In the genomic region with DNA sequence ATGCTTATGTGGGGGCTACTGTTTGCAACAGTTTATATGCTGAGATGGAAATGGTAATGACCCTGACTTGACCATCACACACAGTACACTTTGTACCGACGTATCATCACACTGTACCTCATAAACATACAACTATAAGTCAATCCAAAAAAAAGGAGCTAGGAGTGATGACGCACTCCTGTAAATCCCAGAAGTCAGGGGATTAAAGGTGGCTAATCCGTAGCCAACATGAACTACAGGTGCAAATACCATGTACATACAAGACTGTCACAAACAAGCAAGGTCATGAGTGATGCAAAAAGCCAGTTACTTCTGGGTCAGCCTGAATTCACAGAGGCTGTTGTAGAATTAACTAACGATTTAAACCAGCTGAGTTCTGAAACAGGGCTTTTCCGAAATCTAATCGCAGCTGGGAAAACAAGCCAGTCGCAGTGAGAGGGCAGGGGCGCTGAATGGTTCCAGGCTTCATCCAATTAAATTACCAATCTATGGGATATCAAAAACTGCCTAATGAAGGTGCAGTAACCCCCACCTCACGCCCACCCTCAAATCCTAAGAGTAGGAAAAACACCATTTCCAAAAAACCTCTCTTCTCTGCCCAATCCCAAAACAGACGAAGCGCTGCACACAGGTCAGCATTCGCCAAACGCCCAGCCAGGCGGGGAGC, we compare ENCODE assay signal across 9 mouse cellular contexts. TPM values are rescaled to one million over a fixed set of nuclear protein-coding genes. Genes with fewer than 3 reads are reported as not detected.
A peak's percentile ranks its signal among the peaks of the same experiment; 100 is the strongest.
DNase-seq lines count a peak whose midpoint lies in the region; ATAC-seq and TF ChIP-seq lines count a peak whose summit lies in the region.
"Had no signal": no experiment of that assay in that cellular context is flagged by ENCODE, and none has a peak within 500 bp of the region (broad histone marks: within the 10 kb centered on the region; RNA-seq: fewer than 3 reads in every experiment).

No protein-coding gene starts in this region.

- TF ChIP-seq POLR2A in testis, adult 2 months (IDR thresholded peaks at IDR 0.05; ENCODE audit: control insufficient read depth, low read depth, low read length) = no peak

- peak overlapping the region; percentile 77 for H3K4me2 ChIP-seq in intestine, embryonic 15.5 days (replicated peaks)
- H3K4me2 ChIP-seq in neural tube, embryonic 14.5 days (ENCODE audit: low read depth, low read length) = peak overlapping the region; percentile 70

- H3K36me3 ChIP-seq in testis, adult 2 months (ENCODE audit: control insufficient read depth, insufficient read depth, low read length) = no peaks in the 10 kb centered on the region
- no peaks in the 10 kb centered on the region for H3K36me3 ChIP-seq in intestine, embryonic 15.5 days
- no peaks in the 10 kb centered on the region for H3K36me3 ChIP-seq in neural tube, embryonic 14.5 days (ENCODE audit: control insufficient read depth, insufficient read depth, low read length)

- peak overlapping the region; percentile 89 for H3K4me3 ChIP-seq in testis, adult 2 months (ENCODE audit: control insufficient read depth, low read depth, low read length)
- H3K4me3 ChIP-seq in intestine, embryonic 15.5 days (replicated peaks) = peak overlapping the region; percentile 61
- H3K4me3 ChIP-seq in neural tube, embryonic 14.5 days (ENCODE audit: low read depth, low read length) = peak overlapping the region; percentile 84

- peak; percentile 6 to 17 for DNase-seq in frontal cortex, postnatal 36 days (ENCODE audit: low spot score in 2 of 2)
- no peak for DNase-seq in frontal cortex, postnatal 25 days (ENCODE audit: low spot score in 2 of 2)
- no peak for DNase-seq in testis, postnatal 10 days (ENCODE audit: low spot score)
- no peak for DNase-seq in gastrocnemius, postnatal 10 days
- no peak for DNase-seq in layer of hippocampus, adult 9-11 months

- H3K27ac ChIP-seq in testis, adult 2 months (ENCODE audit: control insufficient read depth, insufficient read depth, low read depth, low read length) = peak overlapping the region; percentile 87
- peak overlapping the region; percentile 72 for H3K27ac ChIP-seq in intestine, embryonic 15.5 days
- H3K27ac ChIP-seq in neural tube, embryonic 14.5 days (ENCODE audit: low read depth, low read length) = peak overlapping the region; percentile 83

- WGBS in intestine, embryonic 15.5 days = 11% methylated on average over 15 of the region's 15 CpGs
- WGBS in neural tube, embryonic 14.5 days = 11% methylated on average over 15 of the region's 15 CpGs

- peak overlapping the region; percentile 64 for H3K9ac ChIP-seq in intestine, embryonic 15.5 days
- H3K9ac ChIP-seq in neural tube, embryonic 14.5 days (replicated peaks; ENCODE audit: low read depth, low read length) = peak overlapping the region; percentile 92

- ATAC-seq in intestine, embryonic 15.5 days = peak; percentile 16
- no peak for ATAC-seq in neural tube, embryonic 14.5 days (ENCODE audit: low read depth)

- H3K27me3 ChIP-seq in testis, adult 2 months (ENCODE audit: control insufficient read depth, insufficient read depth, low read length) = no peaks in the 10 kb centered on the region
- H3K27me3 ChIP-seq in intestine, embryonic 15.5 days (replicated peaks) = no peaks in the 10 kb centered on the region
- H3K27me3 ChIP-seq in neural tube, embryonic 14.5 days (ENCODE audit: control insufficient read depth, insufficient read depth, low read length) = no peaks in the 10 kb centered on the region
- H3K27me3 ChIP-seq: Patski had no signal

- no peaks in the 10 kb centered on the region for H3K9me3 ChIP-seq in intestine, embryonic 15.5 days
- no peaks in the 10 kb centered on the region for H3K9me3 ChIP-seq in neural tube, embryonic 14.5 days (ENCODE audit: control insufficient read depth, low read length)

- no peak for TF ChIP-seq CTCF in testis, adult 2 months (IDR thresholded peaks at IDR 0.05; ENCODE audit: control insufficient read depth, insufficient read depth, insufficient replicate concordance, low read depth, low read length)

- no peaks in the 10 kb centered on the region for H3K4me1 ChIP-seq in testis, adult 2 months (ENCODE audit: control insufficient read depth, insufficient read depth, low read length)
- H3K4me1 ChIP-seq in intestine, embryonic 15.5 days (replicated peaks) = no peaks in the 10 kb centered on the region
- H3K4me1 ChIP-seq in neural tube, embryonic 14.5 days (ENCODE audit: control insufficient read depth, insufficient read depth, low read length) = peaks cover 8% of the 10 kb centered on the region; the same call in 1 of the 2 replicates

RNA-seq across cellular contexts. Expression of a gene that starts 0.6 kb away (rescaled TPM):
- polyA plus RNA-seq in testis, adult 2 months (2012; rRNA removed) = 6.5 and 6.8 TPM in 2 replicates
- polyA plus RNA-seq in intestine, embryonic 15.5 days (2015; fragmentation: Nextera tagmentation; extraction: Ambion mirVana) = 8.9 and 9.6 TPM in 2 replicates
- 37.1 and 37.7 TPM in 2 replicates for polyA plus RNA-seq in neural tube, embryonic 14.5 days (2014; fragmentation: Nextera tagmentation; extraction: Ambion mirVana)
- total RNA-seq in gastrocnemius, postnatal 10 days (2021) = 1 to 10 TPM; 3.8 to 4.1 TPM

Comparison
In these comparisons a context has a peak if more than half of its experiments do, and no peak if none do; other contexts are left out.
1. DNase-seq: peak in frontal cortex, postnatal 36 days (2 of 2); none in frontal cortex, postnatal 25 days (0 of 2), testis, postnatal 10 days (single experiment), gastrocnemius, postnatal 10 days (single experiment) and layer of hippocampus, adult 9-11 months (single experiment).
2. Peak in every context shown above with its lines, with median percentiles within 50 percentile points of each other: H3K27ac ChIP-seq and H3K4me3 ChIP-seq.